Mouse (Mus musculus) R1 (cell line): Measurements from ENCODE around the gene BC061212.
"Not testable (repeated sequence)": the region's sequence is repeated elsewhere in the genome, so short reads cannot be mapped to it uniquely, and the experiment has no call there.

Experiments used
- DNase-seq: peaks from one replicate; pipeline ENCODE4 v3.0.0-alpha.2; 2018; ENCODE audit warnings: low read depth, low spot score

The BC061212 gene

GRCm38 (mm10) chr5:94070445-94070844 is at the start of gene BC061212:
Gene BC061212, minus strand, starts transcription at chr5:94070545.
- not testable (repeated sequence) for DNase-seq

- DNase-seq: not testable (repeated sequence)
Measured at GRCm38 (mm10) chr5:94076085-94076484, 5.7 kb upstream of the BC061212 start, which contains the start of gene Gm6351. Gene Gm6351, plus strand, starts transcription at chr5:94076385.
